Mouse (Mus musculus) erythroblast, embryonic 14.5 days (primary cell): ENCODE data around the gene Nostrin. TPM values are rescaled to one million over a fixed set of nuclear protein-coding genes. Genes with fewer than 3 reads are reported as not detected.

Source experiments
- H3K27me3 ChIP-seq: 2 replicates; pipeline ENCODE4 v1.6.1; 2012; ENCODE audit warnings: inconsistent platforms; ENCODE audit not compliant: control insufficient read depth
- H3K36me3 ChIP-seq: 2 replicates; pipeline ENCODE4 v1.6.1; 2012; ENCODE audit warnings: mild to moderate bottlenecking, inconsistent platforms; ENCODE audit not compliant: control insufficient read depth
- H3K4me1 ChIP-seq: 2 replicates; pipeline ENCODE4 v1.6.1; 2012; ENCODE audit warnings: inconsistent platforms; ENCODE audit not compliant: control insufficient read depth
- H3K4me3 ChIP-seq: replicated peaks from 2 replicates; pipeline ENCODE3; 2012; ENCODE audit warnings: moderate library complexity, mild to moderate bottlenecking, inconsistent platforms
- H3K9me3 ChIP-seq: 2 replicates; pipeline ENCODE4 v1.6.1; 2012; ENCODE audit warnings: low read length, inconsistent platforms, mixed read lengths; ENCODE audit not compliant: control insufficient read depth
- GATA1 ChIP-seq: IDR thresholded peaks from 2 replicates; pipeline ENCODE4 v1.6.1; 2012; ENCODE audit warnings: low read length, inconsistent platforms, mixed read lengths
- TAL1 ChIP-seq: IDR thresholded peaks from 3 replicates; pipeline ENCODE4 v1.6.1; 2012; ENCODE audit warnings: low read length, inconsistent platforms, mixed read lengths
- polyA plus RNA-seq: library from polyadenylated mRNA; stranded (reverse); fragments of >175 nt; gene quantifications from 2 replicates; pipeline ENCODE4 v1.2.3, GENCODE M21; 2012

Nostrin gene
- polyA plus RNA-seq, 1 experiment = not detected

DNA sequence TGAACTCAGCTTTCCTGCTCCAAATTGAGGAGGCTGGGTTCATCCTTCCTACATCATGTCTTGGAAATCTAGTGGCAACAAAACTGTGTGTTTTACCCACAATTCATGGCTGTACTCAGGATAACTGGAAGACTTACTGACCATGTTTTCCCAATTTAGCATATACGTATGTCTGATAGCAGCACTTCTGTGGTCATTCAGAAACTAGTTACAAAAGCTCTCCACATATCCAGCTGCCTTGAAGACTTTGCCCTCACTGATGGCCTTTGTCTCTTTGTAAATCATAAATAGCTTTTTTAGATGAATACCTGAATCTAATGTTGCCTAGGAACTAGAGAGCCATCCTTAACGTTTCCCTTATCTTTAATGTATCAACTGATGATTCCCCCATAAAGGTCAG lies 94.5 kb downstream of the Nostrin start:
- H3K4me1 ChIP-seq = no peaks in the 10 kb centered on the region
- no peaks in the 10 kb centered on the region for H3K36me3 ChIP-seq
- TF ChIP-seq TAL1 (no peak), GATA1 (no peak)
- no peaks in the 10 kb centered on the region for H3K27me3 ChIP-seq
- no peak overlapping the region for H3K4me3 ChIP-seq
- no peaks in the 10 kb centered on the region for H3K9me3 ChIP-seq

DNA sequence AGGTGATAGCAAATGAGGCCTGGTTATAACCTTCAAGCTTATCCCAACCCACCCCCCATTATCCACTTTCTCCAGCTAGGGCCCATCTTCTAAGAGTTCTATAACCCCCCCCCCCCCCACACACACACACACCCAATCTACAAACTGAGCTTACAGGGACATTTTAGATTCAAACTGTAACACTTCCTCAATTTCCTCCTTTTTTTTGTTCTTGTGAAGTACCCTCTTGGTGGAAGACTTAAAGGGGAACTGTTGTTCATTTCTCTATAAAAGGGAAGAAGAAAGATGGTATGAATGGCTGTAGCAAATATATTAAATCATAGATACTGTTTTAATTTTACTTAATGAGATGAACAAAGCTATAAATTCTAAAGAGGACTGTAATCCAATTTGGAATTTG lies 96.5 kb downstream of the Nostrin start:
- TF ChIP-seq TAL1 (no peak), GATA1 (no peak)
- H3K4me1 ChIP-seq = no peaks in the 10 kb centered on the region

DNA sequence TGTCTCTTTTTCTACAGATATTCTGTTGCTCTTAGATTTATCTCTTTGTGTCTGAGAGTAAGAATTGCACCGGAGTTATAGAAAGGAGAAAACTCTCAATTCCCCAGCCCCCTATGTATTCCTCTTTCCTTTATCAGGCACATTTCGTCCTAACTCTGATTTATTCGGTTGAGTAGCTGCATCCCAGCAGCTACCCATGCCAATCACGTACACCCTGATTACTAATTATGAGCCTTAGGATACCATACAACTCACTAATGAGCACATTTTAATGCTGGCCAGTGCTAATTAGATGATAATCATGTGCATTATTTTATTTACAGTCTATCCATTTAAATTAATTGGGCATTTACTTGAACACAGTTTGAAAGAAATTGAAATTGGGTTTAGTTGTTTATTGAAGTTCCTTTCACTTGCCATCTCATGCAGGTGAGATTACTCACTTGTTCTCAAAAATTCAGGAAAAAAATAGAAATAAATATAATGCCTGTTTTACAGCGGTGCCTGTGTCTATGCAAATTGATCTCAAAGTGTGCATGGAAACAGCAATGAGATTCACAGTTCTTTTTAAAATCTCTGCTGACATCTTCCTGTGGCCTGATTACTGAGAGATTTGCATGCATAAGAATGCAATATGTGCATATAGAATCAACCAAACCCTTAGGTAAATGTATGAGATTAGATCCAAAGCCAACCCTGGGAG lies 99.5 kb downstream of the Nostrin start:
- Histone ChIP-seq H3K27me3 (no peaks in the 10 kb centered on the region), H3K9me3 (no peaks in the 10 kb centered on the region), H3K4me1 (no peaks in the 10 kb centered on the region), H3K36me3 (no peaks in the 10 kb centered on the region), H3K4me3 (no peak overlapping the region)
- TF ChIP-seq GATA1 (no peak), TAL1 (no peak)

More for the DNA sequence above, 96.5 kb downstream of the Nostrin start:
- Histone ChIP-seq H3K36me3 (no peaks in the 10 kb centered on the region), H3K9me3 (no peaks in the 10 kb centered on the region), H3K4me3 (no peak overlapping the region), H3K27me3 (no peaks in the 10 kb centered on the region)

Other genes with a start within 250 kb of the Nostrin start
- 4.2 and 6.3 TPM in 2 replicates for gene Spc25, start 70.4 kb downstream of the Nostrin start, polyA plus RNA-seq
- not detected in 2 replicates for gene G6pc2, start 75.3 kb downstream of the Nostrin start, polyA plus RNA-seq
- gene Abcb11, start 206.8 kb downstream of the Nostrin start, polyA plus RNA-seq = not detected in 2 replicates
- gene Dhrs9, start 244.6 kb downstream of the Nostrin start, polyA plus RNA-seq = not detected in 2 replicates